Mouse (Mus musculus): Measurements from ENCODE around the gene Pdzd3. TPM values are rescaled to one million over a fixed set of nuclear protein-coding genes. Genes with fewer than 3 reads are reported as not detected.

The Pdzd3 gene
- polyA plus RNA-seq, 1 experiment from 2014 or later: 0.13 TPM

DNA sequence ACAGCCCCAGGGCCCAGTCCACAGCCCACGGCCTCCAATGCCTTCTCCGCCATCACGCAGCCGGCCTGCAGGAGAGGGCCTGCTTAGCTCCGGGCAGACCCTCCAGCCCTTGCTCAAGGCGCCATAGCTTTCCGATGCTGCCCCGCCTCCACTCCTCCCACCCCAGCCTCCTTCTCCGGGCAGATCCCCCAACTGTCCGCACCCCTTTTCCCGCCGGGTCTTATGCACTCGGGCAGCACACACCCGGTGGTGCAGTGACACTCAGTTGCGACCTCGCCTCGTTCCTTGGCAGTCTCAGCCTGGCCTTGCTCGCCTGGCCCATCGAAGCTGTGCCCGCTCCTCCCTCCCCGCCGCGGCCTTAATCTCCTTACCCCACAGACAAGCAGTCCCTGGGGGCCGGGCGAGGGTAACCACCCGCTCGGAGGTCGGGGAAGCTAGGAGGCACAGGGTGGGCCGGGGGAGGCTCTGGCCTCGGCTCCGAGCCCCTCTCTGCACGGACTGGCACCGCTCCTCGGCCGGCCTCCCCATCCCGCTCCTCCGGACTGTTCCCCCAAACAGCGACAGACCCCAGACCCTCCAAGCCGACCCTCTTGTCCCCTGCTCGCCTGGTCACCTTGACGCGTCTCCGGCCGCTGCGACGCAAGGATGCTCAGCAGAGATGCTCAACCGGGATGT lies 36.3 kb upstream of the Pdzd3 start:
- H3K4me3 ChIP-seq (ENCODE audit: low read depth, low read length): peak overlapping the region; percentile 61
- DNase-seq (ENCODE audit: low spot score): peak; percentile 50
- H3K4me2 ChIP-seq (replicated peaks; ENCODE audit: low read depth): peak overlapping the region; percentile 83
- 1% methylated on average over 44 of the region's 47 CpGs for WGBS
- peak; percentile 35; the same call in 1 of the 2 replicates for ATAC-seq (ENCODE audit: low FRiP score, low TSS enrichment)
- no peaks in the 10 kb centered on the region for H3K4me1 ChIP-seq (replicated peaks; ENCODE audit: control insufficient read depth, insufficient read depth)
- H3K9ac ChIP-seq (ENCODE audit: low read length): peak overlapping the region; percentile 63
- H3K27me3 ChIP-seq (ENCODE audit: control insufficient read depth, insufficient read depth, low read length): no peaks in the 10 kb centered on the region
- peaks cover 4% of the 10 kb centered on the region; the same call in 1 of the 2 replicates for H3K36me3 ChIP-seq (ENCODE audit: control insufficient read depth, insufficient read depth, low read length)
- H3K9me3 ChIP-seq (ENCODE audit: control insufficient read depth, low read length): no peaks in the 10 kb centered on the region
- no peak for TF ChIP-seq EP300 (optimal IDR thresholded peaks at IDR 0.05)
- no peak overlapping the region for H3K27ac ChIP-seq (replicated peaks)

DNA sequence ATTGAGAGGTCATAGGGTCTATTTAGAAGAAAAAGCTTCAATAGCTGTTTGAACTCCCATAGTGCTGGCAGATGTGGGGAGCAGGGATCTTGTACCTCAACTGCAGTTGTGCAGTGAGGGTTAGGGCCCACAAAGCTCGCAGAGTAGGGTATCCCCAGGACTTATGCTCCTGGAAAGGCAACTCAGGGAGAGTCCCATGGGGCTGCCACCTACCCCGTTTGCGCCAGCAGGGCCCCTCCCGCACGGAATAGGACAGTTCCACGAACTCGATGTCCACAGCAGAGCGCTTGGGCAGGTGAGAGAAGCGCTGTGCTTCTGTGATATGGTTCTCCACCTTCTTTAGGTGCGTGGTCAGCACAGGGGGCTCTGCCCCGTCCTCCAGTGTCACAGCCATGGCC lies 35.7 kb upstream of the Pdzd3 start:
- peak overlapping the region; percentile 63 for H3K9ac ChIP-seq (ENCODE audit: low read length)
- TF ChIP-seq EP300 (optimal IDR thresholded peaks at IDR 0.05) (no peak), CTCF (IDR thresholded peaks at IDR 0.05; ENCODE audit: low read depth) (no peak)
- no peaks in the 10 kb centered on the region for H3K27me3 ChIP-seq (ENCODE audit: control insufficient read depth, insufficient read depth, low read length)
- DNase-seq (ENCODE audit: low spot score) (no peak), ATAC-seq (ENCODE audit: low FRiP score, low TSS enrichment) (0 out of 2 replicates have a peak, but pooled peaks have one; percentile 10)
- WGBS: 16% methylated on average over 11 of the region's 11 CpGs
- H3K4me3 ChIP-seq (ENCODE audit: low read depth, low read length): peak overlapping the region; percentile 61
- H3K4me1 ChIP-seq (replicated peaks; ENCODE audit: control insufficient read depth, insufficient read depth): no peaks in the 10 kb centered on the region
- peaks cover 4% of the 10 kb centered on the region; the same call in 1 of the 2 replicates for H3K36me3 ChIP-seq (ENCODE audit: control insufficient read depth, insufficient read depth, low read length)
- peak overlapping the region; percentile 83 for H3K4me2 ChIP-seq (replicated peaks; ENCODE audit: low read depth)
- H3K9me3 ChIP-seq (ENCODE audit: control insufficient read depth, low read length): no peaks in the 10 kb centered on the region
- no peak overlapping the region for H3K27ac ChIP-seq (replicated peaks)

DNA sequence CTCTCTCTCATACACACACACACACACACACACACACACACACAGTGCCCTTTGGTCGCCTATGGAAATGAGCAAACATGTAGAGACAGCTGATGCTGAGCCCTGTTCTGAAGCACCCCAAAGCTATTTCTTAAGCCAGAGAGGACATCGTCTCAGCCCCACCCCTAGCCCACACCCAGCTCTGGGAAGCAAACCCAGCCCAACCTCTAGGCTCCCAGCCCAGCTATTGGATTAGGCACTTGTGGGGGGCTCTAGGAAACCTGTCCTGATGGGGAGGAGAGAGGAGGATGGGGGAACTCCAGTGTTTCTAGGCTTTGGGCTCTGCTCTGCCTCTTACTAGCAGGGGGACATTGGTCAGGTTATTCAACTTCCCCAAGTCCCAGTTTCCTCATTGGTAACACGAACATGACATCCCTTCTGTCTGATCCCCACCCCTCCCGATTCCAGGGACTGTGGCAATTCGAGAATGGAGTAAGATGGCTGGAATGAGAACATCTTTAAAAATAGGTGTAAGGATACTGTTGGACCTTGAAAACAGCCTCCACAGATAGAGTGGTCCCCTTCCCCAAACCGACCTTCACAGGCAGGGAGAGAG lies 35.1 kb upstream of the Pdzd3 start:
- H3K27me3 ChIP-seq (ENCODE audit: control insufficient read depth, insufficient read depth, low read length): no peaks in the 10 kb centered on the region
- no peak for ATAC-seq (ENCODE audit: low FRiP score, low TSS enrichment)
- DNase-seq (ENCODE audit: low spot score): no peak
- peaks cover 4% of the 10 kb centered on the region; the same call in 1 of the 2 replicates for H3K36me3 ChIP-seq (ENCODE audit: control insufficient read depth, insufficient read depth, low read length)
- H3K4me1 ChIP-seq (replicated peaks; ENCODE audit: control insufficient read depth, insufficient read depth): no peaks in the 10 kb centered on the region
- no peak overlapping the region for H3K4me3 ChIP-seq (ENCODE audit: low read depth, low read length)
- no peaks in the 10 kb centered on the region for H3K9me3 ChIP-seq (ENCODE audit: control insufficient read depth, low read length)
- no peak overlapping the region; the same call in 1 of the 2 replicates for H3K4me2 ChIP-seq (replicated peaks; ENCODE audit: low read depth)
- H3K9ac ChIP-seq (ENCODE audit: low read length): no peak overlapping the region
- no peak overlapping the region for H3K27ac ChIP-seq (replicated peaks)
- TF ChIP-seq EP300 (optimal IDR thresholded peaks at IDR 0.05) (no peak), CTCF (IDR thresholded peaks at IDR 0.05; ENCODE audit: low read depth) (no peak)
- 21% methylated on average over 6 of the region's 6 CpGs for WGBS

DNA sequence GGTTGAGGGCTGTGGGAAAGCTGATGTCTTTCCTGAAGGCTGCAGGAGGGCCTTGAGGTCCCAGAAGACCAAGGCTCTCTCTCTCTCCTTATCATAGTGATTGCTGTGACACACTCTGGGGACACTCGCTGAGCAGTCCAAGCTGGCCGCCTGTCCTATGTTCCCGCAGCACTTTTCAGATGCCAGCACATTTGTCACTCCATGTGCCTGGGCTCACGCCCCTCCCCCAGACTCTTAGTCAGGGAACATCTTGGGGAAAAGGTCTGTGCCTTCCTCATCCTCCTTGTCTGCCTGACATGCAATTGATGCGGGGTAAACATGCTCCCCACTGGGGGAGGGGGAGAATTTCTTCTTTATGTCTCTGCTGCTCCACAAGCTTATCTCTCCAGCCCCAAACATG lies 31.9 kb upstream of the Pdzd3 start:
- 59% methylated on average over 5 of the region's 5 CpGs for WGBS
- H3K4me2 ChIP-seq (replicated peaks; ENCODE audit: low read depth): no peak overlapping the region
- DNase-seq (ENCODE audit: low spot score): no peak

DNA sequence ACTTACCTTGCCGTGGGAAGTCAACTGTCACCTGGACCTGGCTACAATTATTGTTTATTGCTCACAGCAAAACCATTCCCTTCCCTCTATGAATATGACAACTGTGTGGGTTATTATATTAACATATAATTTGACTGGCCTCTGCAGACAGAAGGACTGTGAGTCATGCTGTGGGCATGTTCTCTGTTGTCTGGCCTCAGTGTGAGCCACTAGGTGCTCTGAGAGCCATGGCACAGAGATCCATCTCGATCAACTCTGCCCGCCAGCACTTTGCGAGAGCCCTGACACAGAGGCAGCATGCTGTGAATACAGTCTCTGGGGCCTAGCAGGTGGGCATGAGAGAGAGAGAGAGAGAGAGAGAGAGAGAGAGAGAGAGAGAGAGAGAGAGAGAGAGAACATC lies 18.7 kb upstream of the Pdzd3 start:
- Histone ChIP-seq H3K27me3 (ENCODE audit: control insufficient read depth, insufficient read depth, low read length) (no peaks in the 10 kb centered on the region), H3K4me3 (ENCODE audit: low read depth, low read length) (no peak overlapping the region), H3K36me3 (ENCODE audit: control insufficient read depth, insufficient read depth, low read length) (no peaks in the 10 kb centered on the region), H3K9ac (ENCODE audit: low read length) (no peak overlapping the region), H3K4me2 (replicated peaks; ENCODE audit: low read depth) (no peak overlapping the region), H3K27ac (replicated peaks) (no peak overlapping the region), H3K4me1 (replicated peaks; ENCODE audit: control insufficient read depth, insufficient read depth) (0 out of 2 replicates have a peak, but pooled peaks cover 2% of the 10 kb centered on the region), H3K9me3 (ENCODE audit: control insufficient read depth, low read length) (no peaks in the 10 kb centered on the region)
- TF ChIP-seq EP300 (optimal IDR thresholded peaks at IDR 0.05): no peak
- no peak for TF ChIP-seq CTCF (IDR thresholded peaks at IDR 0.05; ENCODE audit: low read depth)
- WGBS: 78% methylated on average over 4 of the region's 4 CpGs
- ATAC-seq (ENCODE audit: low FRiP score, low TSS enrichment) (no peak), DNase-seq (ENCODE audit: low spot score) (no peak)

More for the DNA sequence above, 31.9 kb upstream of the Pdzd3 start:
- H3K4me3 ChIP-seq (ENCODE audit: low read depth, low read length): no peak overlapping the region
- H3K27me3 ChIP-seq (ENCODE audit: control insufficient read depth, insufficient read depth, low read length): no peaks in the 10 kb centered on the region
- ATAC-seq (ENCODE audit: low FRiP score, low TSS enrichment): no peak
- H3K36me3 ChIP-seq (ENCODE audit: control insufficient read depth, insufficient read depth, low read length): peaks cover 2% of the 10 kb centered on the region; the same call in 1 of the 2 replicates
- H3K9me3 ChIP-seq (ENCODE audit: control insufficient read depth, low read length): no peaks in the 10 kb centered on the region
- no peak overlapping the region for H3K9ac ChIP-seq (ENCODE audit: low read length)
- H3K4me1 ChIP-seq (replicated peaks; ENCODE audit: control insufficient read depth, insufficient read depth): no peaks in the 10 kb centered on the region
- no peak overlapping the region for H3K27ac ChIP-seq (replicated peaks)
- no peak for TF ChIP-seq CTCF (IDR thresholded peaks at IDR 0.05; ENCODE audit: low read depth)

DNA sequence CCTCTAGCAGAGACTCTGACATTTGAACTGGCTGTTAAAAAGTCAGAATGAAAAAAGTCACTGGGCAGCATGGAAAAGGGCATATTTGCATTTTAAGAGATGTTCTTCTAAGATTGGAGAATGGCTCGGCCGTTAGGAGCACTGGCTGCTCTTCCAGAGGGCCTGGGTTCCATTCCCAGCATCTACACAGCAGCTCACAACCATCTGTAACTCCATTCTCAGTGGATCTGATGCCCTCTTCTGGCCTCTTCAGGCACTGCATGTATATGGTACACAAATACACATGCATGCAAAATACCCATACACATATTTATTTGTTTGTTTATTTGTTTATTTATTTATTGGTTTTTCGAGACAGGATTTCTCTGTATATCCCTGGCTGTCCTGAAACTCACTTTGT lies 17.8 kb upstream of the Pdzd3 start:
- Histone ChIP-seq H3K9ac (ENCODE audit: low read length) (no peak overlapping the region), H3K4me3 (ENCODE audit: low read depth, low read length) (no peak overlapping the region), H3K27ac (replicated peaks) (0 out of 2 replicates have a peak overlapping the region, but pooled peaks have one; percentile 35), H3K4me1 (replicated peaks; ENCODE audit: control insufficient read depth, insufficient read depth) (0 out of 2 replicates have a peak, but pooled peaks cover 2% of the 10 kb centered on the region), H3K4me2 (replicated peaks; ENCODE audit: low read depth) (no peak overlapping the region), H3K27me3 (ENCODE audit: control insufficient read depth, insufficient read depth, low read length) (no peaks in the 10 kb centered on the region), H3K9me3 (ENCODE audit: control insufficient read depth, low read length) (no peaks in the 10 kb centered on the region), H3K36me3 (ENCODE audit: control insufficient read depth, insufficient read depth, low read length) (no peaks in the 10 kb centered on the region)
- 83% methylated on average over 3 of the region's 3 CpGs for WGBS
- ATAC-seq (ENCODE audit: low FRiP score, low TSS enrichment) (no peak), DNase-seq (ENCODE audit: low spot score) (no peak)
- TF ChIP-seq CTCF (IDR thresholded peaks at IDR 0.05; ENCODE audit: low read depth) (peak; percentile 70), EP300 (optimal IDR thresholded peaks at IDR 0.05) (no peak)
